Mouse (Mus musculus): ENCODE data around the gene Irf5.

DNA sequence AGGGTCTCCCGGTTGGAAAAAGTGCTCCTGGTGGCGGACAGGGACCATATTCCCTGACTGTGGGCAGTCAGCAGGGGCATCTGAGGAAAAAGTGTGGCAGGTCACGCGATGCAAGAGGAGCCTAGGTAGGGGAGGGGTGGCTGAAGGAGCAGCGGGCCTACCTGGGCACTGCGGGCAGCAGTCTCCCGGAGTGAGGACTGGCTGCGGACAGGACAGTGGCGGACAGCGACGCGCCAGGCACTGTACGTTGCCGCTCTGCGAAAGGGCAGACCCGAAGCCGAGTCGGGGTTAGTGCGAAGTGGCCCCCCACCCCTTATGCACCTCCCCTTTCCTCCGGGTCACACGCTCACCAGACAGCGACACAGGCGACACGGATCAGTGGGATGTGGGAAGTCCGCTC lies 30.2 kb upstream of the Irf5 start:
- TF ChIP-seq POLR2A (IDR thresholded peaks at IDR 0.05; ENCODE audit: borderline replicate concordance, insufficient read depth, low read length) (no peak), CTCF (IDR thresholded peaks at IDR 0.05; ENCODE audit: borderline replicate concordance, insufficient read depth, low read depth, low read length) (no peak)

All from cerebellum, adult 2 months (tissue).